Mouse (Mus musculus): ENCODE results near the gene Oxt.

- TF ChIP-seq CTCF (IDR thresholded peaks at IDR 0.05; ENCODE audit: low read depth) (no peak), EP300 (IDR thresholded peaks at IDR 0.05; ENCODE audit: low read depth) (no peak)
Measured at GRCm38 (mm10) chr2:130564983-130565382, 11.0 kb upstream of the Oxt start.

All from heart, postnatal 0 days (tissue).